Mouse (Mus musculus): ENCODE results near the gene Fam3c. TPM values are rescaled to one million over a fixed set of nuclear protein-coding genes. Genes with fewer than 3 reads are reported as not detected.

Fam3c gene
- polyA plus RNA-seq, 1 experiment from 2014 or later: 81.1 TPM

- ATAC-seq (ENCODE audit: low FRiP score): no peak
- Histone ChIP-seq H3K27ac (no peak overlapping the region), H3K9me3 (ENCODE audit: control insufficient read depth, low read length) (no peaks in the 10 kb centered on the region), H3K4me2 (replicated peaks) (no peak overlapping the region), H3K4me1 (replicated peaks; ENCODE audit: control insufficient read depth, insufficient read depth, low read length) (peaks cover 10% of the 10 kb centered on the region), H3K4me3 (replicated peaks; ENCODE audit: low read length) (no peak overlapping the region), H3K36me3 (replicated peaks; ENCODE audit: control insufficient read depth, insufficient read depth) (no peaks in the 10 kb centered on the region), H3K27me3 (ENCODE audit: control insufficient read depth, insufficient read depth, low read length) (no peaks in the 10 kb centered on the region), H3K9ac (no peak overlapping the region)
- 98% methylated on average over 4 of the region's 4 CpGs for WGBS
- DNase-seq (ENCODE audit: low spot score): no peak
These were observed 1.3 kb upstream of the Fam3c start for GRCm38 (mm10) chr6:22357351-22357750.

GRCm38 (mm10) chr6:22355396-22356085 lies 502 bp downstream of the Fam3c start:
- Histone ChIP-seq H3K4me1 (replicated peaks; ENCODE audit: control insufficient read depth, insufficient read depth, low read length) (peaks cover 10% of the 10 kb centered on the region), H3K4me3 (replicated peaks; ENCODE audit: low read length) (peak overlapping the region; percentile 85), H3K9me3 (ENCODE audit: control insufficient read depth, low read length) (no peaks in the 10 kb centered on the region), H3K4me2 (replicated peaks) (peak overlapping the region; percentile 61), H3K27me3 (ENCODE audit: control insufficient read depth, insufficient read depth, low read length) (no peaks in the 10 kb centered on the region), H3K36me3 (replicated peaks; ENCODE audit: control insufficient read depth, insufficient read depth) (no peaks in the 10 kb centered on the region), H3K9ac (peak overlapping the region; percentile 89), H3K27ac (peak overlapping the region; percentile 82)
- ATAC-seq (ENCODE audit: low FRiP score) (peak; percentile 89), DNase-seq (ENCODE audit: low spot score) (peak; percentile 24)
- 2% methylated on average over 54 of the region's 62 CpGs for WGBS

- Histone ChIP-seq H3K4me3 (replicated peaks; ENCODE audit: low read length) (no peak overlapping the region), H3K27me3 (ENCODE audit: control insufficient read depth, insufficient read depth, low read length) (no peaks in the 10 kb centered on the region), H3K36me3 (replicated peaks; ENCODE audit: control insufficient read depth, insufficient read depth) (no peaks in the 10 kb centered on the region), H3K27ac (no peak overlapping the region), H3K9me3 (ENCODE audit: control insufficient read depth, low read length) (no peaks in the 10 kb centered on the region), H3K9ac (no peak overlapping the region), H3K4me1 (replicated peaks; ENCODE audit: control insufficient read depth, insufficient read depth, low read length) (peaks cover 10% of the 10 kb centered on the region), H3K4me2 (replicated peaks) (peak overlapping the region; percentile 61)
- 80% methylated on average over 7 of the region's 7 CpGs for WGBS
- no peak for ATAC-seq (ENCODE audit: low FRiP score)
- no peak for DNase-seq (ENCODE audit: low spot score)
These were observed 1.4 kb downstream of the Fam3c start for GRCm38 (mm10) chr6:22354675-22355074.

- Histone ChIP-seq H3K27ac (no peak overlapping the region), H3K9me3 (ENCODE audit: control insufficient read depth, low read length) (no peaks in the 10 kb centered on the region), H3K4me3 (replicated peaks; ENCODE audit: low read length) (no peak overlapping the region), H3K36me3 (replicated peaks; ENCODE audit: control insufficient read depth, insufficient read depth) (no peaks in the 10 kb centered on the region), H3K4me2 (replicated peaks) (peak overlapping the region; percentile 61; the same call in 1 of the 2 replicates), H3K4me1 (replicated peaks; ENCODE audit: control insufficient read depth, insufficient read depth, low read length) (peaks cover 10% of the 10 kb centered on the region), H3K27me3 (ENCODE audit: control insufficient read depth, insufficient read depth, low read length) (no peaks in the 10 kb centered on the region), H3K9ac (no peak overlapping the region)
- ATAC-seq (ENCODE audit: low FRiP score) (no peak), DNase-seq (ENCODE audit: low spot score) (no peak)
- WGBS: 94% methylated on average over 1 of the region's 1 CpGs
These were observed 2.0 kb downstream of the Fam3c start for GRCm38 (mm10) chr6:22354031-22354430.

- WGBS: 83% methylated on average over 9 of the region's 9 CpGs
- Histone ChIP-seq H3K27me3 (ENCODE audit: control insufficient read depth, insufficient read depth, low read length) (no peaks in the 10 kb centered on the region), H3K4me2 (replicated peaks) (no peak overlapping the region), H3K27ac (no peak overlapping the region), H3K9me3 (ENCODE audit: control insufficient read depth, low read length) (no peaks in the 10 kb centered on the region), H3K4me1 (replicated peaks; ENCODE audit: control insufficient read depth, insufficient read depth, low read length) (peaks cover 10% of the 10 kb centered on the region), H3K9ac (no peak overlapping the region), H3K4me3 (replicated peaks; ENCODE audit: low read length) (no peak overlapping the region), H3K36me3 (replicated peaks; ENCODE audit: control insufficient read depth, insufficient read depth) (no peaks in the 10 kb centered on the region)
- DNase-seq (ENCODE audit: low spot score): no peak
- no peak for ATAC-seq (ENCODE audit: low FRiP score)
These were observed 4.5 kb downstream of the Fam3c start for GRCm38 (mm10) chr6:22351551-22351950.

GRCm38 (mm10) chr6:22350239-22350571 lies 5.8 kb downstream of the Fam3c start:
- no peak for DNase-seq (ENCODE audit: low spot score)
- Histone ChIP-seq H3K4me1 (replicated peaks; ENCODE audit: control insufficient read depth, insufficient read depth, low read length) (peaks cover 7% of the 10 kb centered on the region), H3K9ac (no peak overlapping the region), H3K27ac (no peak overlapping the region), H3K36me3 (replicated peaks; ENCODE audit: control insufficient read depth, insufficient read depth) (no peaks in the 10 kb centered on the region), H3K4me2 (replicated peaks) (no peak overlapping the region), H3K9me3 (ENCODE audit: control insufficient read depth, low read length) (no peaks in the 10 kb centered on the region), H3K27me3 (ENCODE audit: control insufficient read depth, insufficient read depth, low read length) (no peaks in the 10 kb centered on the region), H3K4me3 (replicated peaks; ENCODE audit: low read length) (no peak overlapping the region)
- no peak for ATAC-seq (ENCODE audit: low FRiP score)
- WGBS: 76% methylated on average over 4 of the region's 4 CpGs

- Histone ChIP-seq H3K27ac (no peak overlapping the region), H3K9me3 (ENCODE audit: control insufficient read depth, low read length) (no peaks in the 10 kb centered on the region), H3K9ac (no peak overlapping the region), H3K4me1 (replicated peaks; ENCODE audit: control insufficient read depth, insufficient read depth, low read length) (peaks cover 2% of the 10 kb centered on the region; the same call in 1 of the 2 replicates), H3K27me3 (ENCODE audit: control insufficient read depth, insufficient read depth, low read length) (no peaks in the 10 kb centered on the region), H3K4me3 (replicated peaks; ENCODE audit: low read length) (no peak overlapping the region), H3K36me3 (replicated peaks; ENCODE audit: control insufficient read depth, insufficient read depth) (no peaks in the 10 kb centered on the region), H3K4me2 (replicated peaks) (no peak overlapping the region)
- WGBS: 89% methylated on average over 11 of the region's 11 CpGs
- ATAC-seq (ENCODE audit: low FRiP score) (no peak), DNase-seq (ENCODE audit: low spot score) (no peak)
These were observed 6.4 kb downstream of the Fam3c start for GRCm38 (mm10) chr6:22349531-22350238.

- no peak overlapping the region for H3K4me3 ChIP-seq (replicated peaks; ENCODE audit: low read length)
- no peaks in the 10 kb centered on the region for H3K9me3 ChIP-seq (ENCODE audit: control insufficient read depth, low read length)
- no peak overlapping the region for H3K9ac ChIP-seq
- no peak overlapping the region for H3K27ac ChIP-seq
- ATAC-seq (ENCODE audit: low FRiP score) (no peak), DNase-seq (ENCODE audit: low spot score) (no peak)
- 92% methylated on average over 3 of the region's 3 CpGs for WGBS
- no peaks in the 10 kb centered on the region for H3K27me3 ChIP-seq (ENCODE audit: control insufficient read depth, insufficient read depth, low read length)
- no peaks in the 10 kb centered on the region for H3K36me3 ChIP-seq (replicated peaks; ENCODE audit: control insufficient read depth, insufficient read depth)
- no peak overlapping the region for H3K4me2 ChIP-seq (replicated peaks)
- H3K4me1 ChIP-seq (replicated peaks; ENCODE audit: control insufficient read depth, insufficient read depth, low read length): no peaks in the 10 kb centered on the region
These were observed 7.1 kb downstream of the Fam3c start for GRCm38 (mm10) chr6:22348975-22349374.

- no peak for ATAC-seq (ENCODE audit: low FRiP score)
- Histone ChIP-seq H3K9ac (no peak overlapping the region), H3K9me3 (ENCODE audit: control insufficient read depth, low read length) (no peaks in the 10 kb centered on the region), H3K4me3 (replicated peaks; ENCODE audit: low read length) (no peak overlapping the region), H3K27me3 (ENCODE audit: control insufficient read depth, insufficient read depth, low read length) (no peaks in the 10 kb centered on the region), H3K27ac (no peak overlapping the region), H3K4me2 (replicated peaks) (no peak overlapping the region), H3K4me1 (replicated peaks; ENCODE audit: control insufficient read depth, insufficient read depth, low read length) (no peaks in the 10 kb centered on the region), H3K36me3 (replicated peaks; ENCODE audit: control insufficient read depth, insufficient read depth) (no peaks in the 10 kb centered on the region)
- no peak for DNase-seq (ENCODE audit: low spot score)
- WGBS: 80% methylated on average over 4 of the region's 4 CpGs
These were observed 7.9 kb downstream of the Fam3c start for GRCm38 (mm10) chr6:22348130-22348529.

Data from hindbrain, embryonic 14.5 days (tissue).